Mouse (Mus musculus): ENCODE measurements around the gene Tubg2. TPM values are rescaled to one million over a fixed set of nuclear protein-coding genes. Genes with fewer than 3 reads are reported as not detected.
A peak's percentile ranks its signal among the peaks of the same experiment; 100 is the strongest.
"Not testable (repeated sequence)": the region's sequence is repeated elsewhere in the genome, so short reads cannot be mapped to it uniquely, and the experiment has no call there.

The Tubg2 gene
- polyA plus RNA-seq, 1 experiment from 2014 or later, result 43.0 TPM

- peak overlapping the region; percentile 91 for H3K4me3 ChIP-seq (replicated peaks; ENCODE audit: low read length)
- peak overlapping the region; percentile 85 for H3K9ac ChIP-seq (replicated peaks; ENCODE audit: low read depth, low read length)
- 17% methylated on average over 19 of the region's 19 CpGs for WGBS
- peak overlapping the region; percentile 92 for H3K27ac ChIP-seq (ENCODE audit: low read length)
- peaks cover 36% of the 10 kb centered on the region for H3K4me1 ChIP-seq (replicated peaks; ENCODE audit: control insufficient read depth, insufficient read depth, low read length)
- no peak for ATAC-seq
- no peaks in the 10 kb centered on the region for H3K27me3 ChIP-seq (replicated peaks; ENCODE audit: control insufficient read depth, insufficient read depth, low read length)
- no peaks in the 10 kb centered on the region for H3K9me3 ChIP-seq (ENCODE audit: control insufficient read depth, low read length)
- H3K36me3 ChIP-seq (ENCODE audit: control insufficient read depth, insufficient read depth), result peaks cover 6% of the 10 kb centered on the region
- H3K4me2 ChIP-seq (ENCODE audit: low read length), result peak overlapping the region; percentile 99
Measured at GRCm38 (mm10) chr11:101120545-101121188, 35.0 kb upstream of the Tubg2 start.

- H3K4me2 ChIP-seq (ENCODE audit: low read length); H3K4me3 ChIP-seq (replicated peaks; ENCODE audit: low read length); H3K4me1 ChIP-seq (replicated peaks; ENCODE audit: control insufficient read depth, insufficient read depth, low read length); H3K9ac ChIP-seq (replicated peaks; ENCODE audit: low read depth, low read length); H3K27ac ChIP-seq (ENCODE audit: low read length); ATAC-seq; H3K9me3 ChIP-seq (ENCODE audit: control insufficient read depth, low read length); H3K27me3 ChIP-seq (replicated peaks; ENCODE audit: control insufficient read depth, insufficient read depth, low read length): not testable (repeated sequence)
- peaks cover 18% of the 10 kb centered on the region for H3K36me3 ChIP-seq (ENCODE audit: control insufficient read depth, insufficient read depth)
- 97% methylated on average over 8 of the region's 8 CpGs for WGBS
Measured at GRCm38 (mm10) chr11:101124494-101124893, 31.2 kb upstream of the Tubg2 start.

GRCm38 (mm10) chr11:101125008-101125407, 30.7 kb upstream of the Tubg2 start:
- not testable (repeated sequence) for H3K9ac ChIP-seq (replicated peaks; ENCODE audit: low read depth, low read length); H3K9me3 ChIP-seq (ENCODE audit: control insufficient read depth, low read length); ATAC-seq; H3K27me3 ChIP-seq (replicated peaks; ENCODE audit: control insufficient read depth, insufficient read depth, low read length); H3K4me2 ChIP-seq (ENCODE audit: low read length); H3K4me1 ChIP-seq (replicated peaks; ENCODE audit: control insufficient read depth, insufficient read depth, low read length); H3K4me3 ChIP-seq (replicated peaks; ENCODE audit: low read length); H3K27ac ChIP-seq (ENCODE audit: low read length)
- H3K36me3 ChIP-seq (ENCODE audit: control insufficient read depth, insufficient read depth), result peaks cover 18% of the 10 kb centered on the region
- WGBS, result 89% methylated on average over 7 of the region's 9 CpGs

- WGBS, result 93% methylated on average over 1 of the region's 1 CpGs
- ATAC-seq, result no peak
- Histone ChIP-seq H3K36me3 (ENCODE audit: control insufficient read depth, insufficient read depth) (peaks cover 18% of the 10 kb centered on the region), H3K9me3 (ENCODE audit: control insufficient read depth, low read length) (peaks cover 4% of the 10 kb centered on the region; the same call in 1 of the 2 replicates), H3K27ac (ENCODE audit: low read length) (no peak overlapping the region), H3K4me1 (replicated peaks; ENCODE audit: control insufficient read depth, insufficient read depth, low read length) (no peaks in the 10 kb centered on the region), H3K4me2 (ENCODE audit: low read length) (no peak overlapping the region), H3K4me3 (replicated peaks; ENCODE audit: low read length) (no peak overlapping the region), H3K9ac (replicated peaks; ENCODE audit: low read depth, low read length) (no peak overlapping the region), H3K27me3 (replicated peaks; ENCODE audit: control insufficient read depth, insufficient read depth, low read length) (no peaks in the 10 kb centered on the region)
Measured at GRCm38 (mm10) chr11:101127075-101127474, 28.6 kb upstream of the Tubg2 start.

- 84% methylated on average over 11 of the region's 11 CpGs for WGBS
- no peak overlapping the region for H3K4me2 ChIP-seq (ENCODE audit: low read length)
- H3K4me1 ChIP-seq (replicated peaks; ENCODE audit: control insufficient read depth, insufficient read depth, low read length), result no peaks in the 10 kb centered on the region
Measured at GRCm38 (mm10) chr11:101128996-101129577, 26.6 kb upstream of the Tubg2 start.

GRCm38 (mm10) chr11:101130056-101130756, 25.5 kb upstream of the Tubg2 start:
- Histone ChIP-seq H3K4me1 (replicated peaks; ENCODE audit: control insufficient read depth, insufficient read depth, low read length) (no peaks in the 10 kb centered on the region), H3K27me3 (replicated peaks; ENCODE audit: control insufficient read depth, insufficient read depth, low read length) (no peaks in the 10 kb centered on the region), H3K4me2 (ENCODE audit: low read length) (no peak overlapping the region), H3K9me3 (ENCODE audit: control insufficient read depth, low read length) (peaks cover 4% of the 10 kb centered on the region; the same call in 1 of the 2 replicates), H3K36me3 (ENCODE audit: control insufficient read depth, insufficient read depth) (peaks cover 15% of the 10 kb centered on the region), H3K9ac (replicated peaks; ENCODE audit: low read depth, low read length) (no peak overlapping the region), H3K27ac (ENCODE audit: low read length) (no peak overlapping the region), H3K4me3 (replicated peaks; ENCODE audit: low read length) (no peak overlapping the region)
- 59% methylated on average over 18 of the region's 18 CpGs for WGBS
- no peak for ATAC-seq

More at GRCm38 (mm10) chr11:101128996-101129577, 26.6 kb upstream of the Tubg2 start:
- Histone ChIP-seq H3K4me3 (replicated peaks; ENCODE audit: low read length) (no peak overlapping the region), H3K36me3 (ENCODE audit: control insufficient read depth, insufficient read depth) (peaks cover 15% of the 10 kb centered on the region), H3K27ac (ENCODE audit: low read length) (no peak overlapping the region), H3K9me3 (ENCODE audit: control insufficient read depth, low read length) (peaks cover 4% of the 10 kb centered on the region; the same call in 1 of the 2 replicates), H3K27me3 (replicated peaks; ENCODE audit: control insufficient read depth, insufficient read depth, low read length) (no peaks in the 10 kb centered on the region), H3K9ac (replicated peaks; ENCODE audit: low read depth, low read length) (no peak overlapping the region)
- ATAC-seq, result no peak

- Histone ChIP-seq H3K4me2 (ENCODE audit: low read length) (no peak overlapping the region), H3K36me3 (ENCODE audit: control insufficient read depth, insufficient read depth) (peaks cover 10% of the 10 kb centered on the region), H3K9me3 (ENCODE audit: control insufficient read depth, low read length) (peaks cover 4% of the 10 kb centered on the region; the same call in 1 of the 2 replicates), H3K27me3 (replicated peaks; ENCODE audit: control insufficient read depth, insufficient read depth, low read length) (no peaks in the 10 kb centered on the region), H3K4me3 (replicated peaks; ENCODE audit: low read length) (no peak overlapping the region), H3K4me1 (replicated peaks; ENCODE audit: control insufficient read depth, insufficient read depth, low read length) (no peaks in the 10 kb centered on the region), H3K27ac (ENCODE audit: low read length) (no peak overlapping the region), H3K9ac (replicated peaks; ENCODE audit: low read depth, low read length) (no peak overlapping the region)
- WGBS, result 77% methylated on average over 2 of the region's 2 CpGs
- no peak for ATAC-seq
Measured at GRCm38 (mm10) chr11:101131187-101131586, 24.5 kb upstream of the Tubg2 start.

GRCm38 (mm10) chr11:101131701-101132100, 24.0 kb upstream of the Tubg2 start:
- peaks cover 3% of the 10 kb centered on the region; the same call in 1 of the 2 replicates for H3K9me3 ChIP-seq (ENCODE audit: control insufficient read depth, low read length)
- peaks cover 5% of the 10 kb centered on the region for H3K36me3 ChIP-seq (ENCODE audit: control insufficient read depth, insufficient read depth)
- no peaks in the 10 kb centered on the region for H3K4me1 ChIP-seq (replicated peaks; ENCODE audit: control insufficient read depth, insufficient read depth, low read length)
- ATAC-seq, result no peak
- no peak overlapping the region for H3K9ac ChIP-seq (replicated peaks; ENCODE audit: low read depth, low read length)
- no peak overlapping the region for H3K4me3 ChIP-seq (replicated peaks; ENCODE audit: low read length)
- no peak overlapping the region for H3K27ac ChIP-seq (ENCODE audit: low read length)
- H3K27me3 ChIP-seq (replicated peaks; ENCODE audit: control insufficient read depth, insufficient read depth, low read length), result no peaks in the 10 kb centered on the region
- H3K4me2 ChIP-seq (ENCODE audit: low read length), result no peak overlapping the region
- 84% methylated on average over 6 of the region's 6 CpGs for WGBS

- Histone ChIP-seq H3K4me2 (ENCODE audit: low read length) (no peak overlapping the region), H3K4me1 (replicated peaks; ENCODE audit: control insufficient read depth, insufficient read depth, low read length) (no peaks in the 10 kb centered on the region), H3K27me3 (replicated peaks; ENCODE audit: control insufficient read depth, insufficient read depth, low read length) (no peaks in the 10 kb centered on the region), H3K27ac (ENCODE audit: low read length) (no peak overlapping the region), H3K9ac (replicated peaks; ENCODE audit: low read depth, low read length) (no peak overlapping the region), H3K36me3 (ENCODE audit: control insufficient read depth, insufficient read depth) (no peaks in the 10 kb centered on the region), H3K9me3 (ENCODE audit: control insufficient read depth, low read length) (no peaks in the 10 kb centered on the region), H3K4me3 (replicated peaks; ENCODE audit: low read length) (no peak overlapping the region)
- no peak for ATAC-seq
- 77% methylated on average over 12 of the region's 12 CpGs for WGBS
Measured at GRCm38 (mm10) chr11:101133037-101133436, 22.7 kb upstream of the Tubg2 start.

All from forebrain, embryonic 16.5 days (tissue).